Mouse (Mus musculus) olfactory bulb, adult 2 months (tissue): Measurements from ENCODE around the gene Hist1h2an.

ENCODE experiments used
- CTCF ChIP-seq: fragments of 200-500 bp; IDR thresholded peaks from 2 replicates; pipeline ENCODE4 v1.5.1; 2012; ENCODE audit warnings: low read depth, mild to moderate bottlenecking, low read length, moderate library complexity; ENCODE audit not compliant: insufficient read depth
- POLR2A ChIP-seq: fragments of 200-500 bp; IDR thresholded peaks from 2 replicates; pipeline ENCODE4 v1.6.1; 2012; ENCODE audit warnings: mild to moderate bottlenecking, low read depth, low read length, moderate library complexity; ENCODE audit not compliant: insufficient read depth

DNA sequence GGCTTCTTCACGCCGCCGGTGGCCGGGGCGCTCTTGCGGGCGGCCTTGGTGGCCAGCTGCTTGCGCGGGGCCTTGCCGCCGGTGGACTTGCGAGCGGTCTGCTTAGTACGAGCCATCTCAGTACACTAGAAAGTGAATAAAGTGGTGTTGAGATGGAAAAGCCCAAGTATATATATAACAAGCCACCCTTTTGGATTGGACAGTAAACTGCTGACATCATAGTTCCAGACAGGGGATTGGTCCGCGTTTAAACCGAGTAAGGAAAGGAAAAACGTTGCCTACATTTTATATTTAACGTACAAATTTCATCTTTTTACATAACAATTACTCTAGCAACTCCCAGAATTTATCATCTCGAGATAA is 3.8 kb downstream of the Hist1h2an start, which contains the start of gene Hist1h3i:
- TF ChIP-seq CTCF (no peak), POLR2A (no peak)
